Mouse (Mus musculus): Measurements from ENCODE around the gene Cped1. TPM values are rescaled to one million over a fixed set of nuclear protein-coding genes. Genes with fewer than 3 reads are reported as not detected.

Cped1 gene
- 1.6 and 1.8 TPM in 2 replicates for polyA plus RNA-seq (2015; fragmentation: Nextera tagmentation; extraction: Ambion mirVana)

DNA sequence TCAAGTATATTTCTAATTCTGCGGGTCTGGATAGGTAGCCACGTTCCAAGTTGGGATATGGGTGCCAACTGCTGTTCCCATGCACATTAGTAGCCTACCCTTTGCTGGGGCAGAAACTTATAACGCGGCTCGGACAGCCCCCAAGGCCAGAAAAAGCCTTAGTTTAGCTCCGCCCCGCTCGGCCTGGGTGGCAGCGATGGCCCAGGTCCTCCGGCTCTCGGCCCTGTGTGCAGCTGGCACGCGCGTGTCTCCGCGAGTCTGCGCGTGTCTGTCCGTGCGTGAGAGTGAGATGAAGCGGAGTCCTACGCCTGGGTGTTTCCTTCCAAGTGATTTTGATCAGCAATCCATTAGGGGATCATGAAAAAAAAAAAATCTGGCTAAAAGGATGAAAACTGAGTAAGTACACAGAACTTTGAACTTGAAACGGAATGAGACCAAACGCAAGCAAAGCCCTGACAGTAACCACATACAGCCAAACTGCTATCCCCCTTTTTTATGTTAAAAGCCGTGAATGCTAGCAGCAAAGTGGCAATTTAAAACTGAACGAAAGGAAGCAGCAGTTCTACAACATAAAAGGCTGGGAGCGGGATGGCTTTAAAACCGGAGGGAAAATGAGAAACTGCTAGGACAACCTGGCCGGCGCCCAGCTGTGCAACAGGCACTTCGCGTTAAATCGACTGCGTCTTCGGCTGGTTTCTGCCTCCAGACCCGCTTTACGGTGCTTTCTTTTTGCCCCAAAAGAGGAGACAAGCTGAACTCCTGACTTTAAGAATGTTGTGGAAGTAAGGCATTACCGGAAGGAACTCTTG lies at the start of gene Cped1:
Gene Cped1 (plus strand): TSS at position 185 of the 809 bp plus-strand sequence.

DNA sequence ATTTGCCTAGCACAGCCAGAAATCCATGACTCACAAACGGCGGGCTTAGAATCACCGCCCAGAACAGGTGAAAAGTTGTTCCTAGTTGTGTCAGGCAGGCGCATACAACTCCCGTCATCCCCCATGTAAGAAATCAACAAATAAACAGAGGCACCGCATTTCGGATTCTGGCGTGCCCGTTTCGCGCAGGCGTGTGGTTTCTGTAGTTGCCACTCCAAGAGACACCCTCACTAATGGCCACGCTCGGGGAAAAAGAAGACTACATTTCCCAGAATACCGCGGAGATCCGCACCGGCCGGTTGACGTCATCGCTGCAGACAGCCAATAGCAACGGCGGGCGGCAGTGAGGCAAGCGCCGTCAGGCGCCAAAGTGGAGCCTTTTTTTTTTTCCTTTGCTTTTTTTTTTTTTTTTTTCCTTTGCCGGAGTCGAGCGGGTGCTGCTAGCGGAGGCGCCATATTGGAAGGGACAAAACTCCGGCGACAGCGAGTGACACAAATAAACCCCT lies 36.4 kb upstream of the Cped1 start, which contains the start of gene Ing3:
Gene Ing3 (plus strand): TSS at position 346 of the 506 bp plus-strand sequence.

DNA sequence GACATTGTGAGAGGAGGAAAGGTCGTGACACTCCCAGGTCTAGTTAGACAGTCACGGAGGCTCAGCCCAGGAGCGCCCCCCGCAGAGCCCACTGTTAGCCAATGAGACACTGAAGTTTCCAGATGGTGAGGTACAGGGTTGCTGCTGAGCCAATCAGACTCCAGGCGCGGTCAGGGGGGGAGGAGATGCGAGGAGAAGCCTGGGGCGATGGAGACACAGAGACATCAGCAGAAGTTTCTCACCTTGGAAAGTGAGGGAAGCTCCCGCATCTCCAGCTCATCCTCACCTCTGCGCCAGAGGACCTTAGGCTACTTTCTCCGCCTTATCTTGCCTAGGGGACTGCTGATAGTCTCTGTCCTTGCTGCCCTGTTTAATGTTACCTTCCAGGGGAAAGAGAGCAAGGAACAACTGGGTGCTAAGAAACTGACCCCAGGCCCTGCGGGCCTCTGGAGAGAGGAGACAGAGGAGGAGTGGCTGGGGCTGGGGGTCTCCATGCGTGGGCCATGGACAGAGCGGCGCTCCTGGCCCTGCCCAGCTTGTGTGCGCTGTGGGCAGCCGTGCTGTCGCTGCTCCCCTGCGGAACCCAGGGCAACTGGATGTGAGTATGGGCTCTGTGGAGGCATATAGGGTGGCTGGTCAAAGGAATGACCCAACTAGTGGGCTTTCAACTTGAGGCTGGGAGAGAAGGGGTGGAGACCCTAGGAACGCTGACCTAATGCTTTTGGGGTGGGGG lies 302.5 kb downstream of the Cped1 start, which contains the start of gene Wnt16:
Gene Wnt16 (plus strand): TSS at position 224 of the 733 bp plus-strand sequence.

Other genes with a start within 250 kb of the Cped1 start
- 7.4 and 8.6 TPM in 2 replicates for gene Tspan12, start 133.4 kb upstream of the Cped1 start, polyA plus RNA-seq (2015; fragmentation: Nextera tagmentation; extraction: Ambion mirVana)
- 25.8 and 26.4 TPM in 2 replicates for gene Ing3, start 36.3 kb upstream of the Cped1 start, polyA plus RNA-seq (2015; fragmentation: Nextera tagmentation; extraction: Ambion mirVana)